Mouse (Mus musculus) adrenal gland, adult (tissue): ENCODE data around the gene Csk.

Experiments used
- DNase-seq, 2 experiments: peaks; one replicate each; pipeline ENCODE4 v3.0.0; 2022 to 2023; ENCODE audit warnings: low spot score in 1 of 2; ENCODE audit not compliant: inconsistent age in 2 of 2

Csk gene

DNA sequence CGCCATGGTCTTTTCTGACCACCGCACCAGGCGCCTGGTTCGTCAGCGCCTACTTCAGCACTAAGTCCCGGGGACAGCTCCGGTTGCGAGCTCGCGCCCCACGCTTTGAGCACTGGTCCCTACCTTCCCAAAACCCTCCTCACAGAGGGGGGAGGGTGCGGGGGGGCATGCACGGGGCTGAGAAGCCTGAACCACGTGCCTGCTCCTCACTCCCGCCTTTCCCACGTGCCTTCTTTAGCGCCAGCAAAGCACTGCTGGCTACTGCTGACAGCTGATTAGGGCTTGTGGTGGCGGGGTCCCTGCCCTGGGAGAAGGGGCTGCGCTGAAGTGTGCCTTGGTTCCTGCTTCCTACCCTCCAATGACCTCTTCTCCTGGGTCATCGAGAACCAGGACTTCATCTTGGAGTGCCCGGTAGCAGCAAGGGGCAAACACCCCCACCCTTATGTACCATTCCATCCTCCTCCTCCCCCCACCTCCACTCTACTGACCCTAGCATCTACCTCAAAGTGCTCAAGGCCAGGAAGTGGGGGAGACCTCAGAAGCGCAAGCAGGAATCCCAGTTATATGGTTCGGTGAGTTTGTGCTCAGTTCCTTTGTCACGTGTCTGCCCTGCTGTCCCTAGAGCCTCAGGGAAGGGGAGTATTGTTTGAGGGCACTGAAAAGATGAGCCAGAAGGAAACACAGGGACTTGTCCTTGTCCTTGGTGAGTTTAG, 47.1 kb downstream of the Csk start, which contains the start of gene Cplx3:
Cplx3 (minus strand) TSS at position 143 of the 713 bp plus-strand sequence.
- DNase-seq = peak in 1 of 2 experiments; percentile 68

GRCm38 (mm10) chr9:57605503-57605902, 47.9 kb downstream of the Csk start:
- no peak for DNase-seq

DNA sequence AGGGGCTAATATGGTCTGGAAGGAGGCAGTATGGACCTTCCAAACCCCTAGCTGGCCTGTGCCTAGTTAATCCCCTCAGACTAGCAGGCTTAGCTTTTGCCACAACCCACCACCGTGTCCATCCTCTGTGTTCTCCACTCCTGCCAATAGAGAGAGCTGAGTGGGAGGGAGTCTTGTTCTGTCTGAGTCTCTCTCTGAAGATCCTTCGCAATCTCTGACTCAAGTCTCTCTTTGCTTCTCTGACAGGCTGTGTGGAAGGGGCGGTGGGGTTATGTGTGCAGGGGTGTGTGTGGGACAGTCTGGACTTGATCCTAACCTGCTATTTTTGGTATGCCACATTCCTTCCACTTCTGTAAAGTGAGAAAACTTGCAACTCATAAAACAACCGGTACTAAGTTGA, 48.6 kb downstream of the Csk start:
- DNase-seq = no peak

- DNase-seq = no peak
Observed at GRCm38 (mm10) chr9:57602098-57602497, 51.3 kb downstream of the Csk start.

GRCm38 (mm10) chr9:57601353-57601706, 52.1 kb downstream of the Csk start:
- DNase-seq = no peak

GRCm38 (mm10) chr9:57600620-57601352, 52.6 kb downstream of the Csk start:
- no peak for DNase-seq

DNA sequence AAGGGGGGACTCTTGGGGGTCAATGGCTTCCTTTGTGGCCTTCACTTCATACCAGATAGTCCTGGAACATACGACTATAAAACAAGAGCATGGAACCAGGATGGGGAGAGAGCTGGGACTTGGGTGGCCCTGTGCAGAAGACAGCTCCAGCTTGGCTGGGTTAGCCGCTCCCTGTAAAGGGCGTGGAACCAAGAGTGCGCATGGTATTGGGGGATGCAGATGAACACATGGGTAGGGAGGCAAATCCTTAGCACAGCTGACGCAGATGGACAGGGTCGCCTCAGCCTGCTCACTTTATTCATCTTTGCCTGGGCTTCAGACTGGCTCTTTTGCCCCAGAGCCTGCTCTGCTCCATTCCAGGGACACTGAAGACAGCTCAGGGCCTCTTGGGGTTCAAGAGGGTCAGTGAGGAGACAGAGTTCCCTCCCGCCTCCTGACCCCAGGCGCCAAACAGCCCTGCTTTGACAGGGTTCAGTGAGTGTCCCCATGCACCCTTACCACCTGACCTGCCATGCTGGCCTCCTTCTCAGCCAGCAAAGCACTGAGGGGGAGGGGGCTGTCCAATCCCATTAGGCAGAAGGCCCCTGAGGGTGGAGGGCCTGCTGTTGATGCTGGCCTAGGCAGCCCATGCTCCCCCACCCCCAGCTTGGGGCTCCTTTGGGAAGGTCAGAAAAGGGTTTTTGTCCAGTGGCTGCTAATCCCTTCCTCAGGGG, 54.4 kb downstream of the Csk start:
- DNase-seq = no peak

DNA sequence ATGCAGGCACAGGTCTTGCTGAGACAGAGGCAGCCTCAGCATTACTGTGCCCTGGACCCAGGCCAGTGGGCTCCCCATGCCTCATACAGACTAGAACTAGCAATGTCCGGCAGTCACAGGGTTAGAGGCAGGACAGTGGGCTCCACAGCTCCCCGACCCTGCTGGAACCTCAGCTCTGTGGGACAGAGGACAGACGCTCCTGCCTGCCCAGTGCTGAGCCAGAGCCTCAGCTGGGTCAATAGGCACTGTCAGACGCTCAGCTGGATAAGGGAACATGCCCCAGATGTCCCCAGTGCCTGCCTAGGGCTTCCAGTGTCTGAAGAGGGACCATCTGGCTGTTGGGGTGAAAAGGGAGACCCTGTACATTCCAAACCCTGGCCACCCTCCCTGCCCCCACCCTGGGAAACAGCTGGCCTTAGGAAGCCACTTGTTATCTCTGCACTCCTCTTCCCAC, 55.5 kb downstream of the Csk start:
- DNase-seq = no peak

GRCm38 (mm10) chr9:57597265-57597664, 56.2 kb downstream of the Csk start:
- no peak for DNase-seq

- DNase-seq = no peak
Observed at GRCm38 (mm10) chr9:57594174-57594509, 59.3 kb downstream of the Csk start.

DNA sequence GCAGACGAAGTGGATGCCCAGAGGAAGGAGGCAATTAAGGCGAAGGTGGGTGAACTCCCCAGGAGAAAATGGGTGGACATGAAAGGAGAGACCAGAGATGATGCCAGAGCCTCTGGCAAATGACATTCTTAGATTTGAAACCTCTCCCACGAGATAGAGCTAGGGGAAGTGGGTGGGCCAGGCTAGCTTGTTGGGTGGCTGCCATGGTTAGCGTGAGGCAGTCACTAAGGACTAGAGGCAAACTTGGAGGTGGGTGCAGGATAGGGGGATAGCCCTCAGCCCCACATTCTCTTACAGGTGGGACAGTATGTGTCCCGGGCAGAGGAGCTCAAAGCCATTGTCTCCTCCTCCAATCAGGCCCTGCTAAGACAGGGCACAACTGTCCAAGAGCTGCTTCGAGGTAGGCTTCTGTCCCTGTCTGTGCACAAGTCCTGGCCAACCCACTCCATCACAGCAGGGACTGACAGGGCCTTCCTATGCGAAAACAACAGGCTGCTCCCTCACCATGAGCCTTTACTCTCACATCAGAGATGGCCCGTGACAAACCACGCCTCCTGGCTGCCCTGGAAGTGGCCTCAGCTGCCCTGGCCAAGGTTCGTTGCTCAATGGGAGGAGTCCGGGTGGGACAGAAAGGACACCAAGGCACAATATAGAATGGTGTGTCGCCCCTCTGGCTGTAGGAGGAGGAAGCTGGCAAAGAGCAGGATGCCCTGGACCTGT, 59.8 kb downstream of the Csk start:
- no peak for DNase-seq

- no peak for DNase-seq
Observed at GRCm38 (mm10) chr9:57590726-57591125, 62.7 kb downstream of the Csk start.

GRCm38 (mm10) chr9:57589224-57590126, 64.0 kb downstream of the Csk start, which contains the start of gene Ulk3:
TSS of gene Ulk3 (plus strand) at chr9:57589452.
- peak; percentile 88 to 95 for DNase-seq

DNA sequence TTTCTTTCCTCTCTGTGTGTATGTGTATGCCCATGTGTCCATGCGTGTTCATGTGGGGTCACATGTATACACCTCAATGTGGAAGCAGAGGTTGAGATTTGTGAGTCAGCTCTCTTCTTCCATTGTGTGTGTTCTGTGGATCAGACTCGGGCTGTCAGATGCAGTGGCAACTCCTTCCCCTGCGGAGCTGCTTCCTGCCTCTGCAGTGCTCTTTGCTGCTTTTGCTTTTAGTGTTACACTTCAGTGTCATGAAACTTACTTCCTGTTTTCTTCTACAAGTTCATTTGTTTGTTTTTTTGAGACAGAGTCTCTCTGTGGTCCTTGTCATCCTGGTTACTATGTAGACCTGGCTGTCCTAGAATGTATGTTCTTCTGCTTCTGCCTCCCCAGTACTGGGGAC, 68.4 kb downstream of the Csk start:
- DNase-seq = no peak

GRCm38 (mm10) chr9:57577144-57577849, 76.1 kb downstream of the Csk start:
- DNase-seq = no peak
